Mouse (Mus musculus): Measurements from ENCODE around the gene Pdss1. TPM values are rescaled to one million over a fixed set of nuclear protein-coding genes. Genes with fewer than 3 reads are reported as not detected.
A peak's percentile ranks its signal among the peaks of the same experiment; 100 is the strongest.
"Not testable (repeated sequence)": the region's sequence is repeated elsewhere in the genome, so short reads cannot be mapped to it uniquely, and the experiment has no call there.

Pdss1 gene
- polyA plus RNA-seq, 1 experiment from 2014 or later: 40.5 TPM

- peak; percentile 82 for ATAC-seq
- no peaks in the 10 kb centered on the region for H3K9me3 ChIP-seq (ENCODE audit: control insufficient read depth, low read length)
- no peaks in the 10 kb centered on the region for H3K4me1 ChIP-seq (ENCODE audit: control insufficient read depth, insufficient read depth, low read length)
- no peak overlapping the region for H3K4me3 ChIP-seq (ENCODE audit: low read length)
- H3K36me3 ChIP-seq (ENCODE audit: control insufficient read depth, insufficient read depth, low read length): no peaks in the 10 kb centered on the region
- 55% methylated on average over 3 of the region's 3 CpGs for WGBS
- no peak overlapping the region for H3K4me2 ChIP-seq (ENCODE audit: low read depth, low read length)
- no peak overlapping the region for H3K9ac ChIP-seq (ENCODE audit: low read depth, low read length)
- H3K27me3 ChIP-seq (replicated peaks; ENCODE audit: control insufficient read depth, insufficient read depth, low read length): no peaks in the 10 kb centered on the region
- no peak overlapping the region; the same call in 1 of the 2 replicates for H3K27ac ChIP-seq (ENCODE audit: low read length)
Measured at GRCm38 (mm10) chr2:22876614-22877013, 18.7 kb upstream of the Pdss1 start.

GRCm38 (mm10) chr2:22878781-22879180, 16.5 kb upstream of the Pdss1 start:
- no peaks in the 10 kb centered on the region for H3K4me1 ChIP-seq (ENCODE audit: control insufficient read depth, insufficient read depth, low read length)
- H3K36me3 ChIP-seq (ENCODE audit: control insufficient read depth, insufficient read depth, low read length): no peaks in the 10 kb centered on the region
- no peak for ATAC-seq
- H3K9me3 ChIP-seq (ENCODE audit: control insufficient read depth, low read length): no peaks in the 10 kb centered on the region
- H3K27me3 ChIP-seq (replicated peaks; ENCODE audit: control insufficient read depth, insufficient read depth, low read length): no peaks in the 10 kb centered on the region
- no peak overlapping the region for H3K4me3 ChIP-seq (ENCODE audit: low read length)
- H3K4me2 ChIP-seq (ENCODE audit: low read depth, low read length): no peak overlapping the region
- no peak overlapping the region for H3K27ac ChIP-seq (ENCODE audit: low read length)
- no peak overlapping the region for H3K9ac ChIP-seq (ENCODE audit: low read depth, low read length)
- WGBS: 22% methylated on average over 1 of the region's 1 CpGs

GRCm38 (mm10) chr2:22880726-22881125, 14.6 kb upstream of the Pdss1 start:
- ATAC-seq; H3K9ac ChIP-seq (ENCODE audit: low read depth, low read length); H3K27ac ChIP-seq (ENCODE audit: low read length); H3K4me3 ChIP-seq (ENCODE audit: low read length); H3K36me3 ChIP-seq (ENCODE audit: control insufficient read depth, insufficient read depth, low read length); H3K4me1 ChIP-seq (ENCODE audit: control insufficient read depth, insufficient read depth, low read length); H3K4me2 ChIP-seq (ENCODE audit: low read depth, low read length); H3K27me3 ChIP-seq (replicated peaks; ENCODE audit: control insufficient read depth, insufficient read depth, low read length); H3K9me3 ChIP-seq (ENCODE audit: control insufficient read depth, low read length): not testable (repeated sequence)
- 84% methylated on average over 3 of the region's 3 CpGs for WGBS

GRCm38 (mm10) chr2:22894932-22895281, 415 bp upstream of the Pdss1 start:
- Histone ChIP-seq H3K27ac (ENCODE audit: low read length) (peak overlapping the region; percentile 96), H3K4me1 (ENCODE audit: control insufficient read depth, insufficient read depth, low read length) (no peaks in the 10 kb centered on the region), H3K9me3 (ENCODE audit: control insufficient read depth, low read length) (no peaks in the 10 kb centered on the region), H3K36me3 (ENCODE audit: control insufficient read depth, insufficient read depth, low read length) (no peaks in the 10 kb centered on the region), H3K4me2 (ENCODE audit: low read depth, low read length) (peak overlapping the region; percentile 55), H3K9ac (ENCODE audit: low read depth, low read length) (peak overlapping the region; percentile 87), H3K4me3 (ENCODE audit: low read length) (peak overlapping the region; percentile 96), H3K27me3 (replicated peaks; ENCODE audit: control insufficient read depth, insufficient read depth, low read length) (no peaks in the 10 kb centered on the region)
- ATAC-seq: no peak
- WGBS: 19% methylated on average over 9 of the region's 9 CpGs

- Histone ChIP-seq H3K4me2 (ENCODE audit: low read depth, low read length) (no peak overlapping the region), H3K4me1 (ENCODE audit: control insufficient read depth, insufficient read depth, low read length) (no peaks in the 10 kb centered on the region), H3K9ac (ENCODE audit: low read depth, low read length) (no peak overlapping the region), H3K9me3 (ENCODE audit: control insufficient read depth, low read length) (no peaks in the 10 kb centered on the region), H3K4me3 (ENCODE audit: low read length) (no peak overlapping the region), H3K36me3 (ENCODE audit: control insufficient read depth, insufficient read depth, low read length) (peaks cover 2% of the 10 kb centered on the region; the same call in 1 of the 2 replicates), H3K27me3 (replicated peaks; ENCODE audit: control insufficient read depth, insufficient read depth, low read length) (no peaks in the 10 kb centered on the region), H3K27ac (ENCODE audit: low read length) (no peak overlapping the region)
- ATAC-seq: no peak
- WGBS: 87% methylated on average over 3 of the region's 3 CpGs
Measured at GRCm38 (mm10) chr2:22903947-22904346, 8.6 kb downstream of the Pdss1 start.

GRCm38 (mm10) chr2:22914421-22914820, 19.1 kb downstream of the Pdss1 start:
- Histone ChIP-seq H3K36me3 (ENCODE audit: control insufficient read depth, insufficient read depth, low read length) (0 out of 2 replicates have a peak, but pooled peaks cover 3% of the 10 kb centered on the region), H3K4me2 (ENCODE audit: low read depth, low read length) (no peak overlapping the region), H3K4me1 (ENCODE audit: control insufficient read depth, insufficient read depth, low read length) (no peaks in the 10 kb centered on the region), H3K4me3 (ENCODE audit: low read length) (no peak overlapping the region), H3K9me3 (ENCODE audit: control insufficient read depth, low read length) (no peaks in the 10 kb centered on the region), H3K9ac (ENCODE audit: low read depth, low read length) (no peak overlapping the region), H3K27me3 (replicated peaks; ENCODE audit: control insufficient read depth, insufficient read depth, low read length) (no peaks in the 10 kb centered on the region), H3K27ac (ENCODE audit: low read length) (no peak overlapping the region)
- ATAC-seq: peak; percentile 58; the same call in 1 of the 2 replicates
- WGBS: 84% methylated on average over 3 of the region's 3 CpGs

- no peak overlapping the region for H3K9ac ChIP-seq (ENCODE audit: low read depth, low read length)
- 0 out of 2 replicates have a peak, but pooled peaks cover 3% of the 10 kb centered on the region for H3K36me3 ChIP-seq (ENCODE audit: control insufficient read depth, insufficient read depth, low read length)
- H3K4me3 ChIP-seq (ENCODE audit: low read length): no peak overlapping the region
- no peak overlapping the region for H3K4me2 ChIP-seq (ENCODE audit: low read depth, low read length)
- no peaks in the 10 kb centered on the region for H3K4me1 ChIP-seq (ENCODE audit: control insufficient read depth, insufficient read depth, low read length)
- no peaks in the 10 kb centered on the region for H3K27me3 ChIP-seq (replicated peaks; ENCODE audit: control insufficient read depth, insufficient read depth, low read length)
- ATAC-seq: no peak
- WGBS: 89% methylated on average over 2 of the region's 2 CpGs
- H3K27ac ChIP-seq (ENCODE audit: low read length): no peak overlapping the region
- H3K9me3 ChIP-seq (ENCODE audit: control insufficient read depth, low read length): no peaks in the 10 kb centered on the region
Measured at GRCm38 (mm10) chr2:22918651-22919050, 23.3 kb downstream of the Pdss1 start.

GRCm38 (mm10) chr2:22925911-22926310, 30.6 kb downstream of the Pdss1 start:
- H3K9me3 ChIP-seq (ENCODE audit: control insufficient read depth, low read length); H3K36me3 ChIP-seq (ENCODE audit: control insufficient read depth, insufficient read depth, low read length); H3K4me2 ChIP-seq (ENCODE audit: low read depth, low read length); H3K27ac ChIP-seq (ENCODE audit: low read length); H3K4me1 ChIP-seq (ENCODE audit: control insufficient read depth, insufficient read depth, low read length); ATAC-seq; H3K9ac ChIP-seq (ENCODE audit: low read depth, low read length); H3K27me3 ChIP-seq (replicated peaks; ENCODE audit: control insufficient read depth, insufficient read depth, low read length); H3K4me3 ChIP-seq (ENCODE audit: low read length): not testable (repeated sequence)
- WGBS: 89% methylated on average over 2 of the region's 3 CpGs

GRCm38 (mm10) chr2:22928259-22928658, 32.9 kb downstream of the Pdss1 start:
- Histone ChIP-seq H3K9ac (ENCODE audit: low read depth, low read length) (no peak overlapping the region), H3K4me1 (ENCODE audit: control insufficient read depth, insufficient read depth, low read length) (no peaks in the 10 kb centered on the region), H3K27me3 (replicated peaks; ENCODE audit: control insufficient read depth, insufficient read depth, low read length) (no peaks in the 10 kb centered on the region), H3K36me3 (ENCODE audit: control insufficient read depth, insufficient read depth, low read length) (0 out of 2 replicates have a peak, but pooled peaks cover 3% of the 10 kb centered on the region), H3K9me3 (ENCODE audit: control insufficient read depth, low read length) (no peaks in the 10 kb centered on the region), H3K4me3 (ENCODE audit: low read length) (no peak overlapping the region), H3K4me2 (ENCODE audit: low read depth, low read length) (no peak overlapping the region), H3K27ac (ENCODE audit: low read length) (no peak overlapping the region)
- ATAC-seq: no peak
- WGBS: 82% methylated on average over 2 of the region's 2 CpGs

- H3K4me2 ChIP-seq (ENCODE audit: low read depth, low read length): no peak overlapping the region
- no peak for ATAC-seq
- H3K9me3 ChIP-seq (ENCODE audit: control insufficient read depth, low read length): no peaks in the 10 kb centered on the region
- no peak overlapping the region for H3K4me3 ChIP-seq (ENCODE audit: low read length)
- 91% methylated on average over 1 of the region's 1 CpGs for WGBS
- H3K27ac ChIP-seq (ENCODE audit: low read length): no peak overlapping the region
- H3K27me3 ChIP-seq (replicated peaks; ENCODE audit: control insufficient read depth, insufficient read depth, low read length): no peaks in the 10 kb centered on the region
- peaks cover 5% of the 10 kb centered on the region; the same call in 1 of the 2 replicates for H3K36me3 ChIP-seq (ENCODE audit: control insufficient read depth, insufficient read depth, low read length)
- H3K9ac ChIP-seq (ENCODE audit: low read depth, low read length): no peak overlapping the region
- no peaks in the 10 kb centered on the region for H3K4me1 ChIP-seq (ENCODE audit: control insufficient read depth, insufficient read depth, low read length)
Measured at GRCm38 (mm10) chr2:22933556-22933955, 38.2 kb downstream of the Pdss1 start.

Data from intestine, embryonic 16.5 days (tissue).